Mouse (Mus musculus) liver, postnatal 0 days (tissue): ENCODE data around the gene Cfap73. TPM values are rescaled to one million over a fixed set of nuclear protein-coding genes. Genes with fewer than 3 reads are reported as not detected.
A peak's percentile ranks its signal among the peaks of the same experiment; 100 is the strongest.

ENCODE experiments used
- ATAC-seq: fragments of 200-750 bp; cut with Nextera tagmentation; 2 replicates; pipeline ENCODE4 v1.8.0; 2017; ENCODE audit warnings: mild to moderate bottlenecking, moderate library complexity
- DNase-seq: peaks from one replicate; pipeline ENCODE4 v3.0.0-alpha.2; 2016
- H3K27ac ChIP-seq: fragments of 300-500 bp; sonication (generic); 2 replicates; pipeline ENCODE4 v1.5.1; 2014; ENCODE audit warnings: antibody characterized with exemption, moderate library complexity, mild to moderate bottlenecking, low read depth
- H3K27me3 ChIP-seq: fragments of 300-500 bp; sonication (generic); 2 replicates; pipeline ENCODE4 v1.6.1; 2014; ENCODE audit warnings: low read length, control low read depth, mixed read lengths; ENCODE audit not compliant: insufficient read depth
- H3K36me3 ChIP-seq: fragments of 300-500 bp; sonication (generic); replicated peaks from 2 replicates; pipeline ENCODE4 v1.6.1; 2014; ENCODE audit warnings: mild to moderate bottlenecking, control low read depth, low read length, moderate library complexity, mixed read lengths; ENCODE audit not compliant: insufficient read depth
- H3K4me1 ChIP-seq: fragments of 300-500 bp; sonication (generic); 2 replicates; pipeline ENCODE4 v1.6.1; 2014; ENCODE audit warnings: antibody characterized with exemption, mild to moderate bottlenecking, control low read depth; ENCODE audit not compliant: insufficient read depth
- H3K4me2 ChIP-seq: fragments of 300-500 bp; sonication (generic); 2 replicates; pipeline ENCODE4 v1.6.1; 2014; ENCODE audit warnings: low read depth, mild to moderate bottlenecking, low read length, moderate library complexity, mixed read lengths
- H3K4me3 ChIP-seq: fragments of 300-500 bp; sonication (generic); 2 replicates; pipeline ENCODE4 v1.5.1; 2014; ENCODE audit warnings: low read depth, low read length
- H3K9ac ChIP-seq: fragments of 300-500 bp; sonication (generic); replicated peaks from 2 replicates; pipeline ENCODE4 v1.6.1; 2014; ENCODE audit warnings: mild to moderate bottlenecking, moderate library complexity
- H3K9me3 ChIP-seq: fragments of 300-500 bp; sonication (generic); 2 replicates; pipeline ENCODE4 v1.6.1; 2016; ENCODE audit warnings: mild to moderate bottlenecking, control low read depth, low read length, mixed read lengths
- CTCF ChIP-seq: sonication (generic); IDR thresholded peaks from 2 replicates; pipeline ENCODE4 v1.5.1; 2016; ENCODE audit warnings: antibody characterized with exemption, low read depth
- EP300 ChIP-seq: IDR thresholded peaks from 2 replicates; pipeline ENCODE4 v1.6.1; 2016; ENCODE audit warnings: antibody characterized with exemption, low read depth, mild to moderate bottlenecking
- WGBS: fragments of 180-500 bp; shearing (Covaris S2); extraction: QIAGEN DNeasy Blood & Tissue Kit; methylation state at CpG from one replicate; pipeline ENCODE4 v1.1.7; 2014; ENCODE audit not compliant: insufficient replicate concordance; 5-methylcytosine and 5-hydroxymethylcytosine counted together
- polyA plus RNA-seq: library from polyadenylated mRNA; unstranded; fragments of >200 nt; fragmentation: Nextera tagmentation; extraction: Ambion mirVana; gene quantifications from 2 replicates; pipeline ENCODE4 v1.2.1, GENCODE M21; 2015

Gene Cfap73
- polyA plus RNA-seq, 1 experiment from 2014 or later = not detected

DNA sequence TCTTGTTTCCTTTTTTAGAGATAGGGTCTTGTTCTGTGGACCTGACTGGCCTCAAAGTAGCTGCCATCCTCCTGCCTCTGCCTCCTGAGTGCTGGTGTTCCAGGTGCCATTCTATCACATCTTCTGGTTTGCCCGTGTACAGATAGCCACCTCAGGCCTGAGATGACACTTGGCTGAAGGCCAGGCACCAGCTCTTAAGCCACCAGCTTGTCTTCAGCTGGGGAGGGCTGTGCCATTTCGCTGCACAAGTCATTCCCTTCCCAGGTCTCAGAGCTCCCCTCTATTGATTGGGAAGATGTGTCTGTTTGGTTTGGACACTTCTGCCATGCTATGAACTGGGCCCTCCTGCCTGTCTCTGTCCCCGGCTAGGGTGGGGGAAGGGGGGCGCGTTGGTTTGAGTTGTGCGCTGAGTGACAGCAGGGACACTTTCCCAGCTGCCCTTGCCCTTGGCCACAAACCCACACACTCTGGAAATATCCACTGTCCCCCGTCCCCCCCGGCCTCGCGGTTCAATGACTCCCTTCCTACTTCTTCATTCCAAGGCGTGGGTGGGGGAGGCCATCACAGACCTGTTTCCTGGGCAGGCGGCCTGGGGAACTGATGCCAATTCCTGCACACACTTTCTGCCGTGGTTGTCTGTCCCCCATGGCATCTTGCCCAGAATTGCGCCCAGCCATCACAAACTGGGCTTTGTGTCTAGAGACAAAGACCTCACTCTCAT lies 9.5 kb upstream of the Cfap73 start:
- Histone ChIP-seq H3K4me1 (peaks cover 13% of the 10 kb centered on the region), H3K27ac (no peak overlapping the region), H3K4me3 (no peak overlapping the region), H3K36me3 (no peaks in the 10 kb centered on the region), H3K9ac (no peak overlapping the region), H3K4me2 (no peak overlapping the region), H3K27me3 (peaks cover 9% of the 10 kb centered on the region; the same call in 1 of the 2 replicates), H3K9me3 (no peaks in the 10 kb centered on the region)
- TF ChIP-seq CTCF (no peak), EP300 (no peak)
- DNase-seq = peak; percentile 42
- 29% methylated on average over 14 of the region's 14 CpGs for WGBS
- no peak for ATAC-seq

DNA sequence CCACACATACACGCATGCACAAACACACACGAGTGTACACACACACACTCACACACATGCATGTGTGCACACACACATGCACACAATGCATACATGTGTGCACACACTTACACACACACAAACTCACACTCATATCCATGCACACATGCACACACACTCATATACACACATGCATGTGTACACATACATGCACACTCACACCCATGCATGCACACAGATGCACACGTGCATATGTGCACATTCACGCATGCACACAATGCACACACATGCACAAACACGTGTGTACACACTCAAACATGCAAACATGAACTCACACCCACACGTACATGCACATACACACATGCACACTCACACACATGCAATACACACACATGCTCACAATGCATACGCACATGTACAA lies 6.1 kb upstream of the Cfap73 start:
- DNase-seq (no peak), ATAC-seq (no peak)

DNA sequence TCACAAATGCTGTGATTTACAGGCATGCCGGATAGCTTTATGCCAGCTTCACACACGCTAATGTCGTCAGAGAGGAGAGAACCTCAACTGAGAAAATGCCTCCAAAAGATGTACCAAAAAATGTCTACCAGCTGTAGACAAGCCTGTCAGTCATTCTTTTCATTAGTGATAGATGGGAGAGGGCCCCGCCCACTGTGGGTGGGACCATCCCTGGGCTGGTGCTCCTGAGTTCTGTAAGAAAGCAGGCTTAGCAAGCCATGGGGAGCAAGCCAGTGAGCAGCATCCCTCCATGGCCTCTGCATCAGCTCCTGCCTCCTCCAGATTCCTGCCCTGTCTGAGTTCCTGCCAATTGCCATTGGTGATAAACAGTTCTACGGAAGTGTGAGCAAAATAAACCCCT lies 1.6 kb upstream of the Cfap73 start:
- WGBS = 76% methylated on average over 5 of the region's 5 CpGs
- Histone ChIP-seq H3K36me3 (no peaks in the 10 kb centered on the region), H3K27me3 (0 out of 2 replicates have a peak, but pooled peaks cover 5% of the 10 kb centered on the region), H3K4me1 (no peaks in the 10 kb centered on the region), H3K4me3 (no peak overlapping the region), H3K4me2 (no peak overlapping the region), H3K27ac (no peak overlapping the region), H3K9me3 (peaks cover 3% of the 10 kb centered on the region; the same call in 1 of the 2 replicates), H3K9ac (no peak overlapping the region)
- TF ChIP-seq EP300 (no peak), CTCF (no peak)
- ATAC-seq = no peak
- no peak for DNase-seq

More for the DNA sequence above, 6.1 kb upstream of the Cfap73 start:
- Histone ChIP-seq H3K9ac (no peak overlapping the region), H3K4me1 (peaks cover 7% of the 10 kb centered on the region; the same call in 1 of the 2 replicates), H3K27ac (no peak overlapping the region), H3K4me2 (no peak overlapping the region), H3K4me3 (no peak overlapping the region), H3K27me3 (0 out of 2 replicates have a peak, but pooled peaks cover 2% of the 10 kb centered on the region), H3K9me3 (no peaks in the 10 kb centered on the region), H3K36me3 (no peaks in the 10 kb centered on the region)
- WGBS = 83% methylated on average over 7 of the region's 7 CpGs
- TF ChIP-seq EP300 (no peak), CTCF (no peak)

DNA sequence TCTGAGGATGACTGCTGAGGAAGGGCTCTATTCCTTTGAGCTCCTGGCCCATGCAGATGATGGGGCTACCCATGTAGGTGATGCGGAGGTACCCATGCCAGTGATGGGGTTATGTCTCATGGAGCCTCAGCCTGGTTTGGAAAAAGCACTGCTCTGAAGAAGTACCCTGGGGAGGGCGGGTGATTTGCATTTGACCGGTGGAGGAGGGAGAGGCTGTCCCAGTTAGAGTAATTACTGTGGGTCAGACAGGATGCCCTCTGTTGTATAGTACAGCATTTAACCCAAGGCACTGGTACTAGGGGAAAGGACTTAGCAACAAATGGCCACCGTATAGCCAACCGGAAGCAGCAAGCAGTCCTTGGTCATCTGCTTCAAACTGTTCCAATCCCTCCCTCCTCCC lies 825 bp upstream of the Cfap73 start:
- Histone ChIP-seq H3K27me3 (0 out of 2 replicates have a peak, but pooled peaks cover 5% of the 10 kb centered on the region), H3K4me3 (no peak overlapping the region), H3K9me3 (peaks cover 3% of the 10 kb centered on the region; the same call in 1 of the 2 replicates), H3K9ac (no peak overlapping the region), H3K4me1 (no peaks in the 10 kb centered on the region), H3K4me2 (no peak overlapping the region), H3K36me3 (no peaks in the 10 kb centered on the region), H3K27ac (no peak overlapping the region)
- TF ChIP-seq EP300 (no peak), CTCF (no peak)
- no peak for ATAC-seq
- no peak for DNase-seq
- WGBS = 34% methylated on average over 5 of the region's 5 CpGs

DNA sequence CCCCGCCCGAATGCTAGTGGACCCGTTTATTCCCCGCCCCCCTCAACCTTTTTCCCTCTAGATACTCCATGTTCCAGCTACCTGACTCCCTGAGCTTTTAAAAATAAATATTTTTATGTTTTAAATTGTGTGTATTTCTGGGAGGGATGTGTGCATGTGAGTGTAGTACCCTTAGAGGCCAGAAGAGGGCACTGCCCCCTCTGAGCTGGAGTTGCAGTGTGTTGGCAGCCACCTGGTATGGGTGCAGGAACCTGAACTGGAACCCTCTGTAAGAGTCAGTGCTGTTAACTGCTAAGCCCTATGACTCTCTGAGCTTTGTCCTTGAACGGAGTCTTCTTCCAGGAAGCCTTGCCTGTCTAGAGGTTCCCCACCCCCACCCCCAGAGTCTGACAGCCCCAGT lies 2.1 kb downstream of the Cfap73 start:
- Histone ChIP-seq H3K9ac (no peak overlapping the region), H3K27ac (no peak overlapping the region), H3K36me3 (peaks cover 11% of the 10 kb centered on the region), H3K4me2 (no peak overlapping the region), H3K27me3 (0 out of 2 replicates have a peak, but pooled peaks cover 5% of the 10 kb centered on the region), H3K9me3 (peaks cover 3% of the 10 kb centered on the region; the same call in 1 of the 2 replicates), H3K4me3 (no peak overlapping the region), H3K4me1 (no peaks in the 10 kb centered on the region)
- WGBS = 90% methylated on average over 5 of the region's 5 CpGs
- peak; percentile 27 for TF ChIP-seq CTCF
- no peak for TF ChIP-seq EP300
- ATAC-seq (no peak), DNase-seq (no peak)

DNA sequence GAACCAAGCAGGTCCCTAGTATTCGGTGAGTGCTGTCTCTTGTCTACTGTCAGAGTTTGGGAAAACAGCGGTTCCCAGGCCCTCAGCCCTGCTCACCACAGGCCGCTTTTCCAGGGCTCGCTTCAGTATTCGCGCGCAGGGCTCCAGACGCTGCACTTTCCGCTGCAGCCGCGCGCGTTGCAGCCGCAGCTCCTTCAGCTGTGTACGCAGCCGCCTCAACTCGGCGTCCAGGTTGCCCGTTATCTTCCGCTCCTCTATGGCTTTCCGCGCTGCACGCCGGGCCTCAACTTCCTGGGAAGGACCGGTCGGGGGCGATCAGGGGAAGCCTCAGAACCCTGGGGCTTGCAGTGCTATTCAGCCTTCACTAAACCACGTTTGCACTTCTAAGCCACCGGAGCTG lies 2.9 kb downstream of the Cfap73 start:
- H3K4me2 ChIP-seq = no peak overlapping the region
- TF ChIP-seq CTCF (no peak), EP300 (no peak)
- no peaks in the 10 kb centered on the region for H3K4me1 ChIP-seq
- H3K27ac ChIP-seq = no peak overlapping the region
- 9% methylated on average over 29 of the region's 29 CpGs for WGBS
- H3K36me3 ChIP-seq = peaks cover 15% of the 10 kb centered on the region
- DNase-seq = no peak
- no peak overlapping the region for H3K9ac ChIP-seq
- peaks cover 3% of the 10 kb centered on the region; the same call in 1 of the 2 replicates for H3K9me3 ChIP-seq
- H3K27me3 ChIP-seq = 0 out of 2 replicates have a peak, but pooled peaks cover 5% of the 10 kb centered on the region
- ATAC-seq = no peak
- no peak overlapping the region for H3K4me3 ChIP-seq
